Mouse (Mus musculus): ENCODE measurements around the gene Cntn4. TPM values are rescaled to one million over a fixed set of nuclear protein-coding genes. Genes with fewer than 3 reads are reported as not detected.

Gene Cntn4
- polyA plus RNA-seq, 1 experiment from 2014 or later = 3.4 TPM

DNA sequence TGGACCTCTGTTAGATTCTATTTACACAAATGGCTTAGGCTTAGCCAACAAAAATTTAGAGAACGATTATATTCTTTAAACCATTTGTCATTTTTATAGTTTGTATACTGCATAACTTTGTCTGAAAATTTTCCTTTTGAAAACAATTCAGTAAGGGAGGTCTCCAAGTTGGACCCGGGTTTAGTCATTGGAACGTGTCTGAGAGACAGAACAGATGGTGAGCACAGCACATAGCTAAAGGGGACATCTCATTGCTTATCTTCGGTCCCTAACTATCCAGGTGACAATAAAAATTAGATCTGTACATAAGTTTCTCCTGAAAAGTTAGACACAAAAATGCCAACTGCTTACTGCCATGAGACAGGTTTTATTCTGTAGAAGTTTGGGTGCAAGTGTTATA is 420.4 kb downstream of the Cntn4 start:
- no peak overlapping the region for H3K4me3 ChIP-seq
- H3K4me2 ChIP-seq (replicated peaks) = no peak overlapping the region
- no peak overlapping the region for H3K27ac ChIP-seq (replicated peaks)
- WGBS = 87% methylated on average over 4 of the region's 4 CpGs
- no peaks in the 10 kb centered on the region for H3K9me3 ChIP-seq
- H3K4me1 ChIP-seq = no peaks in the 10 kb centered on the region
- no peak for ATAC-seq (ENCODE audit: low FRiP score, low read depth)
- H3K36me3 ChIP-seq = no peaks in the 10 kb centered on the region
- H3K27me3 ChIP-seq = no peaks in the 10 kb centered on the region
- no peak overlapping the region for H3K9ac ChIP-seq (replicated peaks)

DNA sequence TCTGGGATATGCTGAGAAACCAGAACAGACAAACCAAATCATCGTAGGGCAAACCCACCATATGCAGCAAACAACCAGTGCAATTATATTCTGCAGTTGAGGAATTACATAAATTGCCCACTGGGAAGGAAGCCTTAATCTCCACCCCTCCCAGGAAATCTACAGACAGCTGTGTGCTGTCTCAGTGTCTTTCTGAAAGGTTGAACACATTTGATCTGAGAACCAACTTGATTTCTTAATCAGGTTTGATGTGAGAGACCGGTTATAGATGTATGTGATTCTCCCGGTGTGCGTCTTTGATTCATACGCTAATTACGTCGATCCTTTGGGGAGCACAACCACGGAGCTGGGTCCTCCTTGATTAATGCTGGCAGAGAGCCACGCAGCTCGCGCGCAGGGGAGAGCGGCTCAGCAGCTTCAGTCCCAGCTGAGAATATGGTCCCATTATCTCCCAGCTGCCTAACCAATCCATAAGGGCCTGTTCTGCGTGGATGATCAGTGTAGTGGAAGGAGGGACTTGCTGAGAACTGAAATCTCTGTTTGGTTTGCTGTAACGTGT is 441.1 kb downstream of the Cntn4 start:
- Histone ChIP-seq H3K36me3 (no peaks in the 10 kb centered on the region), H3K4me2 (replicated peaks) (peak overlapping the region; percentile 49), H3K27ac (replicated peaks) (peak overlapping the region; percentile 52; the same call in 1 of the 2 replicates), H3K9ac (replicated peaks) (0 out of 2 replicates have a peak overlapping the region, but pooled peaks have one; percentile 24), H3K27me3 (no peaks in the 10 kb centered on the region), H3K9me3 (no peaks in the 10 kb centered on the region), H3K4me3 (peak overlapping the region; percentile 32), H3K4me1 (peaks cover 10% of the 10 kb centered on the region)
- ATAC-seq (ENCODE audit: low FRiP score, low read depth) = peak; percentile 96
- 14% methylated on average over 15 of the region's 15 CpGs for WGBS

DNA sequence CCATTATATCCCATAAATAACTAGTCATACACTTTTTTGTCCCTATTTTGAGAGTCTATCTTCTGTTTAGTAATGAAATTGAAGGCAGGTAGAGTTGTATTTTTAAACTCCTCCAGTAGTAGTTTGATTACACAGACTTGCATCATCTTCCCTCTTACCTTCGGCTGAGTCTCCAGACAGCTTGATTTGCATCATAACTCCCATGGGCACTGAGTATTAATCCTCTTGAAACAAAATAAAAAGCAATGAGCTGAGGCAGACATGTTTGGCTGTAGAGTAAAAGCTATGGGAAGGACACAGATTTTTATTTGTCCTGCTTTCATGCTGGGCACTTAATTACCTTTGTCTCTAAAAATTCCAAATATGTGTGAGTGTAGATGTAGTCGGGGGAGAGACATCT is 476.1 kb downstream of the Cntn4 start:
- Histone ChIP-seq H3K4me3 (no peak overlapping the region), H3K36me3 (no peaks in the 10 kb centered on the region), H3K27ac (replicated peaks) (no peak overlapping the region), H3K4me2 (replicated peaks) (no peak overlapping the region), H3K9me3 (no peaks in the 10 kb centered on the region), H3K9ac (replicated peaks) (no peak overlapping the region), H3K27me3 (no peaks in the 10 kb centered on the region), H3K4me1 (no peaks in the 10 kb centered on the region)
- ATAC-seq (ENCODE audit: low FRiP score, low read depth) = no peak
- WGBS = 54% methylated on average over 2 of the region's 2 CpGs

DNA sequence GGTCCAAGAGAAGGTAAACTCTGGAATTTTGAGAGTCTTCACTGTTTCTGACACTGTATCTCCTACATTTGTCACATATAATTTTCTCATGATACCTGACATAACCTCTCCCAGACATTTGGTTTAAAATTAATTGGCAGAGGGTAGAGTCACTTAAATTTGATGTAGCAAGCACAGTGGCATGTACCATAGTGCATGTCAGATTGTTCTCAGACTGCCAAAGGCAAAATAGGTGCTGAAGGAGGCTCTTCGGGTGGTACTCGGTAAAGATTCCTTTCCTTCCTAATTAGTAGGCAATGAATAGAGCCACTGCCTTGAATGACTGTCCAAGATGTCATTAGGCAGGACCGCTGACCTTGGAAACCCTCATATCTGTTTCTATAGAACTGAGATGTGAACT is 477.9 kb downstream of the Cntn4 start:
- H3K36me3 ChIP-seq = no peaks in the 10 kb centered on the region
- H3K4me2 ChIP-seq (replicated peaks) = no peak overlapping the region
- 78% methylated on average over 3 of the region's 3 CpGs for WGBS
- no peak overlapping the region for H3K9ac ChIP-seq (replicated peaks)
- H3K27ac ChIP-seq (replicated peaks) = no peak overlapping the region
- H3K4me1 ChIP-seq = no peaks in the 10 kb centered on the region
- no peak overlapping the region for H3K4me3 ChIP-seq
- no peaks in the 10 kb centered on the region for H3K9me3 ChIP-seq
- no peak for ATAC-seq (ENCODE audit: low FRiP score, low read depth)
- no peaks in the 10 kb centered on the region for H3K27me3 ChIP-seq

DNA sequence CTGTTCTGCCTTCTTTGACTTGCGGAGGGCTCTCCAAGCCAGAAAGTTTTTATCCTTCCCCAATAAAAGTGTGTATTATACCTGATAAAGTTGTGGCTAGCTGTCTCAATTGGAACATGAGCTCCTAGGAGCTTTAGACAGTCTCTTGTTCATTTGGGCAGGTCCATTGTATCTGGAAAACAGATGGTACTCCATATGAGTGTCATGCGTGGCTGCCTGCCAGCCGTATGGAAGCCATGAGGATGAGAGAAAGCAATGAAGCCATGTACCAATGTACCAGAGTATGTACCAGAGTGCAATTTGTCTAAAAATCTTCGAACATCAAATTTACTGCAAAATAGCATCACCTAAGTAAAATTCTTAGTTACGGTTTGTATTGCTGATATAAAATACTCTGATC is 500.1 kb downstream of the Cntn4 start:
- Histone ChIP-seq H3K27ac (replicated peaks) (no peak overlapping the region), H3K4me2 (replicated peaks) (no peak overlapping the region), H3K9me3 (no peaks in the 10 kb centered on the region), H3K9ac (replicated peaks) (no peak overlapping the region), H3K36me3 (no peaks in the 10 kb centered on the region), H3K4me3 (no peak overlapping the region), H3K27me3 (no peaks in the 10 kb centered on the region), H3K4me1 (no peaks in the 10 kb centered on the region)
- WGBS = 89% methylated on average over 5 of the region's 5 CpGs
- ATAC-seq (ENCODE audit: low FRiP score, low read depth) = no peak

DNA sequence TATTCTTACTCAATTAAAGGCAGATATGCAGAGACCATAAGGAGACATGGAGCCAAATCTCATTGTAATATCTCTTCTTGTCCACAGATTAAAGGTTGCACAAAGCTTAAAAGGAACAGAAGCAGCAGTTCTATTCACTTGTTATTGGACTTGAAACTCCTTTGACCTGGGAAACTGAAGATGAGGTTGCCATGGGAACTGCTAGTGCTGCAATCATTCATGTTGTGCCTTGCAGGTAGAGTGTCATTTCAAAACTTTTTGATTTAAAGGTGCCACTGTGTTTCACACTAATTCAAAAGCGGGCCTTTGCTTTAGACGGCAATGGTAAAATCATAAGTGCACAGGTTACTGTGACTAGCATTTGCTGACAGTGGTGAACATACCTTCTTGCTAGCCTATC is 504.1 kb downstream of the Cntn4 start:
- H3K9me3 ChIP-seq = no peaks in the 10 kb centered on the region
- H3K27ac ChIP-seq (replicated peaks) = no peak overlapping the region
- no peak overlapping the region for H3K9ac ChIP-seq (replicated peaks)
- H3K27me3 ChIP-seq = no peaks in the 10 kb centered on the region
- H3K4me1 ChIP-seq = no peaks in the 10 kb centered on the region
- no peak for ATAC-seq (ENCODE audit: low FRiP score, low read depth)
- no peaks in the 10 kb centered on the region for H3K36me3 ChIP-seq
- WGBS = 87% methylated on average over 2 of the region's 2 CpGs
- no peak overlapping the region for H3K4me3 ChIP-seq
- no peak overlapping the region for H3K4me2 ChIP-seq (replicated peaks)

DNA sequence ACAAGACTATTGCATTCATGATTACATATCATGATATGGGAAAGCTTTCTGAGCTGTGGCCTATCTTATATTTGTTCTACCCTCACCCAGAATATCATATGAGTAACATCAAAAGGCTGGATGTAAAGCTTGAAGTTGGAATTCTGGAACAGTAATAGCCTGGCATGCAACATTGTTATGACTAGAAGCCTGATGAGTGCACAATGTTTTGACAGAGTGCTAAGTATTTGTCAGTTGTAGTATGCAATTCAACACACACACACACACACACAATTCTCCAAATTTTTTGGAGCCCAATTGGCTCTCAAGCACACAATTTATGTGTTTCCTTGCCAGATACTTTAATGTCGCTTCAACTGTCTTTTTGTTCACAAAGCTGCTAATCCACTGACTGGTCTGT is 523.5 kb downstream of the Cntn4 start:
- WGBS = 91% methylated on average over 1 of the region's 1 CpGs
- Histone ChIP-seq H3K27ac (replicated peaks) (no peak overlapping the region), H3K36me3 (no peaks in the 10 kb centered on the region), H3K9me3 (no peaks in the 10 kb centered on the region), H3K9ac (replicated peaks) (no peak overlapping the region), H3K4me1 (no peaks in the 10 kb centered on the region), H3K4me2 (replicated peaks) (no peak overlapping the region), H3K27me3 (no peaks in the 10 kb centered on the region), H3K4me3 (no peak overlapping the region)
- ATAC-seq (ENCODE audit: low FRiP score, low read depth) = no peak

DNA sequence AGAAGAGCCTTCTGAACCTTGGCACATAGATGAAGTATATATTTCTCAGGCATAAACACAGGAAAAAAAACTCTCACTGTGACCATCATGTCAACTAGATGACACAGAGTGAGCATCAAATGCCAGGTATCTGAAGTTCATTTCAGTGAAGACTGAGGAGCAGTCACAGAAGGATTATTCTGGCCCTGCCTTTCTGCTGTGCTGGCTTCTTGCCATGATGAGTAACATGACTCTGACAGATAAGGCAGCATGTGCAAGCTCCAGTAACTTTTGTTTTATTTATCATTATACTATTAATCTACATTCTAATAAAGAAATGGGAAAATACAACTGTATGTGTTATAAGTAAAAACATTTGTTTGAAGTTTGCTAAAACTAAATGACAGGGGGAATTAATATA is 529.9 kb downstream of the Cntn4 start:
- Histone ChIP-seq H3K4me2 (replicated peaks) (no peak overlapping the region), H3K36me3 (no peaks in the 10 kb centered on the region), H3K4me3 (no peak overlapping the region), H3K27me3 (no peaks in the 10 kb centered on the region), H3K9ac (replicated peaks) (no peak overlapping the region), H3K27ac (replicated peaks) (no peak overlapping the region), H3K9me3 (no peaks in the 10 kb centered on the region), H3K4me1 (no peaks in the 10 kb centered on the region)
- ATAC-seq (ENCODE audit: low FRiP score, low read depth) = no peak

DNA sequence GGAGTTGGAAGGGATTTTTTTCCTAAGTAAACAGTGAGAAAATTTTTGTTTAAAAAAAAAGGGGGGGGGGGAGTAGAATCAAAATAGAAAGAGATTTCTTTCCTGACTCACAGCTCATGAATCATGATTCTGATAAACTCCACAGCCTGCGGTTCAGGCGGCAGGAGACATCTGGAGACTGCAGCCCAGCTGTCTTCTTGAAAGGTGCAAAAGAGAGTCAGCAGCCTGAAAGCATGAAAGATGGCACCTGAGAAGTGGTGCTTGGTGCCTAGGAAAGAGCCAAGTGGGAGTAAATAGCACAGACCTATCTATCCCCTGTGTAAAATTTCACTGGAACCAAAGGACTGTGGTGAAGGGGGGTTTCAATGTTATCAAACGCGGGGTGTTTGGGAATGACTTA is 535.6 kb downstream of the Cntn4 start:
- Histone ChIP-seq H3K9ac (replicated peaks) (no peak overlapping the region), H3K27me3 (no peaks in the 10 kb centered on the region), H3K27ac (replicated peaks) (no peak overlapping the region), H3K4me3 (no peak overlapping the region), H3K4me1 (no peaks in the 10 kb centered on the region), H3K36me3 (no peaks in the 10 kb centered on the region), H3K4me2 (replicated peaks) (no peak overlapping the region), H3K9me3 (no peaks in the 10 kb centered on the region)
- no peak for ATAC-seq (ENCODE audit: low FRiP score, low read depth)
- 87% methylated on average over 4 of the region's 4 CpGs for WGBS

DNA sequence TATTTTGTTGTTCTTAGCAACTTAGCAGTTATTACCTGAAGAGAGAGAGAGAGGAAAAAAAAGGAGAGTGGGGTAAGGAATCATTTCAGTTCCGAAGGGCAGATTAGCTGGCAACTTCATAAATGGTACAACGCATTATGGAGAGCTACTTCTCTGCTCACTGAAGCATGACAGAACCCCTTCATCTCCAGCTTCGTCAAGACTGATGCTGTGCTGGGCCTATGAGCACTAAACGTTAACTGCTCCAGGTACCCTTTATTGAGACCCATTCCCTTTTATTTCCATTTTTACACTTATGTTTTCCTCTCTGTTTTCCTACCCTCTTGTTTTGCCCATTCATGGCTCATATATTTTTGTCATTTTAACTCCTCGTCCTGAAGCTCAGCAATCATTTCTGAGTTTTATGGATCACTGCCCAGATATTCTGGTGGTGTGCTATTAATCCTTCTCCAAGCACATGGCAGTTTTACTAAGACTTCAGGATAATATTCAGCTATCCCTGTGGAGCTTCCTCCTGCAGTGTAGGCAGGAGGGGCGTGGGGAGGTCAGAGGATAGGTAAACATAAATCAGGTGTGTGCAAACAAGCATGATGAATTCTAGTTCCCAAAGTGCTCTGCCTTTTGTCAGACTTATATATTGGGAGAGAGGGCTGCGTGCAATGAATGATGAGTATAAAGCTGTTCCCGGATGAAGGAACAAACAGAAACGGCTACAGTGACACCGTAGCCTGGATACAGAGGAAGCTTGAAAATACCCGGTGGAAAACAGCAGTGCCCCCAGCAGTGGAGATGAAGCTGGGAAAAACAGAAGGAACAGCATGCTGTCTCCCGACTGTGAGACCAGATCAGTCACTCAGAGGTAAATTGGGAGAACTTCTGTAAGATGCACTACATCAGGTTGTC is 559.8 kb downstream of the Cntn4 start:
- H3K9ac ChIP-seq (replicated peaks) = no peak overlapping the region
- no peaks in the 10 kb centered on the region for H3K27me3 ChIP-seq
- H3K36me3 ChIP-seq = no peaks in the 10 kb centered on the region
- 63% methylated on average over 12 of the region's 12 CpGs for WGBS
- H3K4me2 ChIP-seq (replicated peaks) = no peak overlapping the region
- peak; percentile 47; the same call in 1 of the 2 replicates for ATAC-seq (ENCODE audit: low FRiP score, low read depth)
- H3K4me3 ChIP-seq = no peak overlapping the region
- no peaks in the 10 kb centered on the region for H3K4me1 ChIP-seq
- H3K9me3 ChIP-seq = no peaks in the 10 kb centered on the region
- H3K27ac ChIP-seq (replicated peaks) = no peak overlapping the region

DNA sequence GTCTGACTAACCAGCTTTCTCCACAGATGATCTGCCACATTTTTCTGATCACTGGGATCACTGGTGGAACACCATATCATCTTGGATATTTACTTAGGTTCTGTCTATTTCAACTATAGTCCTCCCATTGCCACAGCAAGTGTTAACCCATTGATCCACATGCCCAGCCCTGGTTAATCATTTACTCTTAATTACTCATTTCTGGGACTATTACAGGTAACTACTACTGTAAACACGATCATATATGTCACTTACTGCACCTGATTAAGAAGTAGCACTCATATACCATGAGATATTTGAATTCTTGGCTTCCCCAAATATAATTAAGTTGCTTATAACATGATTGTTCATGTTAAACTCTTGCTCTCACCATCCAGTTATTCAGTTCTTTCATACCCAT is 564.1 kb downstream of the Cntn4 start:
- ATAC-seq (ENCODE audit: low FRiP score, low read depth) = no peak
- no peaks in the 10 kb centered on the region for H3K4me1 ChIP-seq
- H3K4me2 ChIP-seq (replicated peaks) = no peak overlapping the region
- 75% methylated on average over 1 of the region's 1 CpGs for WGBS
- H3K9ac ChIP-seq (replicated peaks) = no peak overlapping the region
- no peak overlapping the region for H3K4me3 ChIP-seq
- no peaks in the 10 kb centered on the region for H3K27me3 ChIP-seq
- no peak overlapping the region for H3K27ac ChIP-seq (replicated peaks)
- no peaks in the 10 kb centered on the region for H3K36me3 ChIP-seq
- no peaks in the 10 kb centered on the region for H3K9me3 ChIP-seq

DNA sequence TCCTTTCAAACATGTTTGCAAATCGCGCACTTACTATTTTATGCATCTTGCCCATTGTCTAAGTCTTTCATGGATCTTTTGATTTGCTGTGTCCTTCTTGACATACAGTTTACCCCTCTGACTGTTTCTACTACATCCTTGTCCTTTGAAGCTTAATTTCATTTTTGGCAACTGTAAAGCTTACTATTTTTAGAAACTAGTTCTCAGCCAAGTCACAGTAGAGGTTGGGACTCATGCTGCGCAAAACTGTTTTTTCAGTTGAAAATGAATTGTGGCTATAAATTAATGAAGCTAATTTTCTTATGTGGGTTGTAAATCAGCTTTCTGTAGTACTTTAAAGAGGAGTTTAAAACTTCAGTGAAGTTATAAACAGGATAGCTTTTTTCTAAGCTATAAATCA is 585.9 kb downstream of the Cntn4 start:
- 96% methylated on average over 3 of the region's 3 CpGs for WGBS

More for the DNA sequence above, 585.9 kb downstream of the Cntn4 start:
- H3K4me3 ChIP-seq = no peak overlapping the region
- no peaks in the 10 kb centered on the region for H3K27me3 ChIP-seq
- no peak overlapping the region for H3K27ac ChIP-seq (replicated peaks)
- no peaks in the 10 kb centered on the region for H3K9me3 ChIP-seq
- H3K9ac ChIP-seq (replicated peaks) = no peak overlapping the region
- no peaks in the 10 kb centered on the region for H3K4me1 ChIP-seq
- no peak for ATAC-seq (ENCODE audit: low FRiP score, low read depth)
- no peak overlapping the region for H3K4me2 ChIP-seq (replicated peaks)
- no peaks in the 10 kb centered on the region for H3K36me3 ChIP-seq
